Mouse (Mus musculus) layer of hippocampus, adult 11-12 months (tissue): ENCODE data around the gene Gm9844.
"Not testable (repeated sequence)": the region's sequence is repeated elsewhere in the genome, so short reads cannot be mapped to it uniquely, and the experiment has no call there.

Experiments used
- DNase-seq: peaks from one replicate; pipeline ENCODE4 v3.0.0; 2022; ENCODE audit warnings: low spot score

Gm9844 gene

GRCm38 (mm10) chr7:24861913-24862312 is at the start of gene Gm9844:
Gene Gm9844, plus strand, starts transcription at chr7:24862213.
- no peak for DNase-seq

GRCm38 (mm10) chr7:24817502-24817901 is 44.5 kb upstream of the Gm9844 start:
- DNase-seq, result peak; percentile 73

GRCm38 (mm10) chr7:24824452-24824851 is 37.6 kb upstream of the Gm9844 start:
- DNase-seq, result no peak

- DNase-seq, result no peak
Measured at GRCm38 (mm10) chr7:24827181-24827580, 34.8 kb upstream of the Gm9844 start.

GRCm38 (mm10) chr7:24838732-24839409 is 23.1 kb upstream of the Gm9844 start:
- not testable (repeated sequence) for DNase-seq

- no peak for DNase-seq
Measured at GRCm38 (mm10) chr7:24839410-24839808, 22.6 kb upstream of the Gm9844 start.

- DNase-seq, result no peak
Measured at GRCm38 (mm10) chr7:24840331-24840730, 21.7 kb upstream of the Gm9844 start.

- DNase-seq, result no peak
Measured at GRCm38 (mm10) chr7:24841009-24841408, 21.0 kb upstream of the Gm9844 start.

GRCm38 (mm10) chr7:24844144-24844543 is 17.9 kb upstream of the Gm9844 start:
- DNase-seq, result no peak

- DNase-seq, result no peak
Measured at GRCm38 (mm10) chr7:24845181-24845580, 16.8 kb upstream of the Gm9844 start.

- no peak for DNase-seq
Measured at GRCm38 (mm10) chr7:24845713-24846112, 16.3 kb upstream of the Gm9844 start.

- DNase-seq, result not testable (repeated sequence)
Measured at GRCm38 (mm10) chr7:24846576-24846975, 15.4 kb upstream of the Gm9844 start.

- peak; percentile 22 for DNase-seq
Measured at GRCm38 (mm10) chr7:24850162-24850561, 11.9 kb upstream of the Gm9844 start.

GRCm38 (mm10) chr7:24850899-24851303 is 11.1 kb upstream of the Gm9844 start:
- no peak for DNase-seq

- DNase-seq, result no peak
Measured at GRCm38 (mm10) chr7:24851596-24852325, 10.3 kb upstream of the Gm9844 start.

GRCm38 (mm10) chr7:24852557-24853232 is 9.3 kb upstream of the Gm9844 start:
- no peak for DNase-seq

- no peak for DNase-seq
Measured at GRCm38 (mm10) chr7:24853233-24853563, 8.8 kb upstream of the Gm9844 start.

- no peak for DNase-seq
Measured at GRCm38 (mm10) chr7:24853695-24854094, 8.3 kb upstream of the Gm9844 start.

GRCm38 (mm10) chr7:24856460-24857120 is 5.4 kb upstream of the Gm9844 start:
- DNase-seq, result no peak

- DNase-seq, result no peak
Measured at GRCm38 (mm10) chr7:24859234-24859633, 2.8 kb upstream of the Gm9844 start.

GRCm38 (mm10) chr7:24862853-24863252 is 840 bp downstream of the Gm9844 start:
- DNase-seq, result no peak

- no peak for DNase-seq
Measured at GRCm38 (mm10) chr7:24864156-24864555, 2.1 kb downstream of the Gm9844 start.

GRCm38 (mm10) chr7:24869080-24869479 is 7.1 kb downstream of the Gm9844 start:
- DNase-seq, result no peak
